Mouse (Mus musculus): ENCODE measurements around the gene Pdcd4. TPM values are rescaled to one million over a fixed set of nuclear protein-coding genes. Genes with fewer than 3 reads are reported as not detected.

Pdcd4 gene
- polyA plus RNA-seq, 1 experiment from 2014 or later: 90.4 TPM

DNA sequence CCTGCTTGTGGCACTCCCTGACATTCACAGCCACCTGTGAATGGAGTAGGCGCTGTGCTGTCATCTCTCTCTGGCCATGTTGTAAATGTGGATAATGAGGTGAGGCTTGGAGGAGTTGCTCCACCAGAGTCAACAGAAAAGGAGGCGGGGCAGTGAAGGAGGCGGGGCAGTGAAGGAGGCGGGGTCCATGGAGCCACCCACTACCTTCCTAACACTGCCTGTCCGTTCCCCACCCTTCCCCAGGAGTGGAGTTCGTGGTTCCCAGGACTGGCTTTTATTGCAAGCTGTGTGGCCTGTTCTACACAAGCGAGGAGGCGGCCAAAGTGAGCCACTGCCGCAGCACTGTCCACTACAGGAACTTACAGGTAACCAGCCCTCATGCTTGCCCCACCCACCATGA, 32.9 kb upstream of the Pdcd4 start:
- no peak overlapping the region for H3K4me2 ChIP-seq (replicated peaks)
- H3K4me1 ChIP-seq: peaks cover 48% of the 10 kb centered on the region
- H3K4me3 ChIP-seq: no peak overlapping the region
- H3K36me3 ChIP-seq: no peaks in the 10 kb centered on the region
- no peak overlapping the region for H3K27ac ChIP-seq (replicated peaks)
- no peak for ATAC-seq (replicated peaks)
- H3K9ac ChIP-seq (replicated peaks): no peak overlapping the region
- 35% methylated on average over 9 of the region's 9 CpGs for WGBS
- no peaks in the 10 kb centered on the region for H3K27me3 ChIP-seq
- H3K9me3 ChIP-seq: no peaks in the 10 kb centered on the region

DNA sequence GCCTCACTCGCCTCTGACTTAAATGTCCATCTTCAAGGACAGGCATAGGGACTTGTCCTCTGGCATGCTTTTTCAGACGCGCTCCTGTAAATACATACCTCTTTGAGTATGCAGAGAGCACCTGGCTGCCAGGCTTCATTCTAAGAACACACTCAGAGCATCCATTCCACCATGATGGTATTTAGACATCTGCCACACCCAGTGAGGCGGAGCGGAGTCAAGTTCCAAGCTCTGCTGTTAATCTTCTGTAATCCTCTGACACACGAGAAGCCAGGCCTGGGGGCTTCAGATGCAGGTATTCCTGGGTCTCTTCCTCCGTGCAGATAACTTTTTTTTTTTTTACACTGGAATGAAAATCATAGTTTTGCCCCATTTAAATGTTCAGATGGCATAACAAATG, 32.4 kb upstream of the Pdcd4 start:
- no peak for ATAC-seq (replicated peaks)
- no peaks in the 10 kb centered on the region for H3K27me3 ChIP-seq
- H3K9me3 ChIP-seq: no peaks in the 10 kb centered on the region
- H3K9ac ChIP-seq (replicated peaks): no peak overlapping the region
- H3K36me3 ChIP-seq: no peaks in the 10 kb centered on the region
- H3K4me2 ChIP-seq (replicated peaks): no peak overlapping the region
- 57% methylated on average over 7 of the region's 7 CpGs for WGBS
- no peak overlapping the region for H3K27ac ChIP-seq (replicated peaks)
- no peak overlapping the region for H3K4me3 ChIP-seq
- H3K4me1 ChIP-seq: peaks cover 44% of the 10 kb centered on the region

GRCm38 (mm10) chr19:53861346-53861745, 30.7 kb upstream of the Pdcd4 start:
- H3K36me3 ChIP-seq: no peaks in the 10 kb centered on the region
- no peak for ATAC-seq (replicated peaks)
- no peak overlapping the region for H3K9ac ChIP-seq (replicated peaks)
- H3K4me3 ChIP-seq: no peak overlapping the region
- H3K4me1 ChIP-seq: peaks cover 26% of the 10 kb centered on the region
- no peaks in the 10 kb centered on the region for H3K9me3 ChIP-seq
- H3K27ac ChIP-seq (replicated peaks): no peak overlapping the region
- H3K4me2 ChIP-seq (replicated peaks): no peak overlapping the region
- H3K27me3 ChIP-seq: no peaks in the 10 kb centered on the region
- WGBS: 83% methylated on average over 7 of the region's 7 CpGs

DNA sequence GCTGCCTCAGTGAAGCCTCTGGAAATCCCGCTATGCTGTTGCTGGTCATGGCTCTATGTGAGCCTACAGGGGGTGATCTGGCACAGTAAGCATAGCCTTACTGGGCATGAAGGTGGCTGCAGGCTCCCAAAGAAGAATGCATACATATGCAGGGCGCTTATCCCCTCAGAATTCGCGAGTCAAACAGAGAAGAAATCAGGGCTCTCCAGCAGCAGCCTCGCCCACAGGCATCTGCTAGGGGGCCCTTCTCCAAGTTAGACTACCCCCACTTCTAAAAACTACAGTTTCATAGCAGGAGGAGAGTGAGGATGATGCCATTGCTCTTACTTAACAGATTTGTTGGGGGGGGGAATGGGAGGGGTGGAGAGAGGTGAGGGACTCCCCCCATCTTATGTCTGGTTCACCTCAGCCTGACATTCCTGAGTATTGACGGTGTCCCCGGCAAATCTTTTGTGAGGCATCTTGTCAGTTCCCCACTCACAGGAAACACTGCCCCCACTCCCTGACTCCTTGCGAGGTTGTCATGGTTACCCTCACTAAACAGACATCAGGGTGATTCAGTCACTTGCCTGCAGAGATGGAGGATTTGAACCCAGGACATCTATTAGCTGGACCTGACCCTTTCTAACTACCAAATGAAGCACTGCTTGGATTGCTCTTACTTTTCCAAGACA, 29.3 kb upstream of the Pdcd4 start:
- ATAC-seq (replicated peaks): no peak
- WGBS: 67% methylated on average over 8 of the region's 8 CpGs

DNA sequence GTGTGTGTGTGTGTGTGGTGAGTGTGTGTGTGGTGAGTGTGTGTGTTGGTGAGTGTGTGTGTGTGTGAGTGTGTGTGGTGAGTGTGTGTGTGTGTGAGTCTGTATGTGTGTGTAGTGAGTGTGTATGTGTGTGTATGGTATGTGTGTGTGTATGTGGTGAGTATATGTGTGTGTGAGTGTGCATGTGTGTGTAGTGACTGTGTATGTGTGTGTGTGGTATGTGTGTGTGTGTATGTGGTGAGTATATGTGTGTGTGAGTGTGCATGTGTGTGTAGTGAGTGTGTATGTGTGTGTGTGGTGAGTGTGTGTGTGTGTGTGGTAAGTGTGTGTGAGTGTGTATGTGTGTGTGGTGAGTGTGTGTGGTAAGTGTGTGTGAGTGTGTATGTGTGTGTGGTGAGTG, 24.8 kb upstream of the Pdcd4 start:
- no peak overlapping the region for H3K4me3 ChIP-seq
- H3K9me3 ChIP-seq: no peaks in the 10 kb centered on the region
- no peak overlapping the region for H3K4me2 ChIP-seq (replicated peaks)
- H3K27me3 ChIP-seq: no peaks in the 10 kb centered on the region
- no peak overlapping the region for H3K27ac ChIP-seq (replicated peaks)
- no peak overlapping the region for H3K9ac ChIP-seq (replicated peaks)
- no peaks in the 10 kb centered on the region for H3K4me1 ChIP-seq
- H3K36me3 ChIP-seq: no peaks in the 10 kb centered on the region
- no peak for ATAC-seq (replicated peaks)

More for the DNA sequence above, 29.3 kb upstream of the Pdcd4 start:
- Histone ChIP-seq H3K4me2 (replicated peaks) (no peak overlapping the region), H3K4me3 (no peak overlapping the region), H3K9me3 (no peaks in the 10 kb centered on the region), H3K27me3 (no peaks in the 10 kb centered on the region), H3K36me3 (no peaks in the 10 kb centered on the region), H3K9ac (replicated peaks) (no peak overlapping the region), H3K4me1 (peaks cover 13% of the 10 kb centered on the region; the same call in 1 of the 2 replicates), H3K27ac (replicated peaks) (no peak overlapping the region)

DNA sequence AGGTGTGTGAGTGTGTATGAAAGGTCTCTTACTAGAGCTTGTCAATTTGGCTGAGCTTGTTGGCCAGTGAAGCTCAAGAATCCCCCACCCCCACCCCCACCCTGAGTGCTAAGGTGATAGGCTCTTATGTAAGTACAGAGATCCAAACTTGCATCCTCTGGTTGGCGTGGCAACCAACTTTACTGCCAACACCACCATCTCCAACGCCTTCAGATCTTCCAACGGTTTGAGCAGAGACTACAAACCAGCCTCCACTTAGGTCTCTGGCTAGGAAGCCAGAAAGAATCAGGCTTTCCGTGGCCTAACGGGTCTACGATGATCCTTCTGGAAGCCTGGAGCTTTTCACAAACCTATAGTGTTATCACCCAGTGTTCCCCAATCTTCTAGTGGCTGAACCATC, 23.9 kb upstream of the Pdcd4 start:
- Histone ChIP-seq H3K36me3 (no peaks in the 10 kb centered on the region), H3K4me3 (no peak overlapping the region), H3K27me3 (no peaks in the 10 kb centered on the region), H3K4me2 (replicated peaks) (no peak overlapping the region), H3K27ac (replicated peaks) (no peak overlapping the region), H3K4me1 (no peaks in the 10 kb centered on the region), H3K9me3 (no peaks in the 10 kb centered on the region), H3K9ac (replicated peaks) (no peak overlapping the region)
- WGBS: 85% methylated on average over 6 of the region's 6 CpGs
- no peak for ATAC-seq (replicated peaks)

GRCm38 (mm10) chr19:53868796-53869195, 23.2 kb upstream of the Pdcd4 start:
- H3K4me1 ChIP-seq: no peaks in the 10 kb centered on the region
- H3K27ac ChIP-seq (replicated peaks): no peak overlapping the region
- no peak overlapping the region for H3K4me3 ChIP-seq
- no peak for ATAC-seq (replicated peaks)
- no peak overlapping the region for H3K4me2 ChIP-seq (replicated peaks)
- H3K36me3 ChIP-seq: no peaks in the 10 kb centered on the region
- H3K9ac ChIP-seq (replicated peaks): no peak overlapping the region
- H3K9me3 ChIP-seq: no peaks in the 10 kb centered on the region
- H3K27me3 ChIP-seq: no peaks in the 10 kb centered on the region
- WGBS: 97% methylated on average over 1 of the region's 1 CpGs

- no peak for ATAC-seq (replicated peaks)
- no peak overlapping the region for H3K9ac ChIP-seq (replicated peaks)
- H3K4me3 ChIP-seq: no peak overlapping the region
- H3K27me3 ChIP-seq: no peaks in the 10 kb centered on the region
- H3K27ac ChIP-seq (replicated peaks): no peak overlapping the region
- H3K9me3 ChIP-seq: no peaks in the 10 kb centered on the region
- no peaks in the 10 kb centered on the region for H3K4me1 ChIP-seq
- no peaks in the 10 kb centered on the region for H3K36me3 ChIP-seq
- no peak overlapping the region for H3K4me2 ChIP-seq (replicated peaks)
- 83% methylated on average over 4 of the region's 4 CpGs for WGBS
These were observed 22.3 kb upstream of the Pdcd4 start for GRCm38 (mm10) chr19:53869427-53870385.

GRCm38 (mm10) chr19:53870568-53870967, 21.5 kb upstream of the Pdcd4 start:
- no peaks in the 10 kb centered on the region for H3K27me3 ChIP-seq
- H3K9me3 ChIP-seq: no peaks in the 10 kb centered on the region
- no peak overlapping the region for H3K9ac ChIP-seq (replicated peaks)
- no peak overlapping the region for H3K4me3 ChIP-seq
- no peaks in the 10 kb centered on the region for H3K36me3 ChIP-seq
- no peak overlapping the region for H3K4me2 ChIP-seq (replicated peaks)
- no peak overlapping the region for H3K27ac ChIP-seq (replicated peaks)
- ATAC-seq (replicated peaks): no peak
- H3K4me1 ChIP-seq: no peaks in the 10 kb centered on the region
- WGBS: 62% methylated on average over 2 of the region's 2 CpGs

GRCm38 (mm10) chr19:53871502-53871901, 20.5 kb upstream of the Pdcd4 start:
- 88% methylated on average over 6 of the region's 6 CpGs for WGBS
- no peaks in the 10 kb centered on the region for H3K9me3 ChIP-seq
- ATAC-seq (replicated peaks): no peak

DNA sequence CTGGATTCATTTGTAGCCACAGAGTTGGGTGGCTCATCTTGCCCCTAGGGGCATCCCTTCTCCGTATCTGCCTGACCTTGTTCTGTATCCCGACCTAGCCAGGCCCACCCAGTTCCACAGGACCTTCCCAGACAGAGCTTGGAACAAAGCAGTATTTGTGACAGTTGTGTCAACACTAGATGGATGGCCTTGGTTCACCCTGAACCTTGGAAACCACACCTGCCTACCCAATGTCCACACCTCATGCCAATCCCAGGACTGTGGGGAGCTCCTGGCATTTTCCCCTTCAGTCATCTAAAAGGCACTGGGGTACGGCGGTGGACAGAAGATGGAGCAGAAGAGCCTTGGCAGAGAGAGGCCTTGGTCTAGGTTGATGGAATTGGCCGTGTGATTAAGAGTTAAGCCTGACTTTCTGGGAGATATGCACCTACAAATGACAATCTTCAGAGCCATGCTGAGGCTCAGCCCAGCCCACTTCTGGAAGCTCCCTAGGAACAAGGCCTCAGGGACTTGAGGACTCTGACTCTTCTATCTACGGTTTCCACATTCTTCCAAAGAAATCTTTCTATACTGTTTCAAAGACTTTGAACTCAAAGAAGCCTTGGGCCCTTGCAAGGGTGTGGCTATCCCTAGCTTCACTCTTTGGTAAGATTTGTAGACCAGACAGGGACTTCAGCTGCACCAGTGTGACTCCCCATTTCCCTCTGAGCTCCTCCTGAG, 18.9 kb upstream of the Pdcd4 start:
- no peak overlapping the region for H3K27ac ChIP-seq (replicated peaks)
- ATAC-seq (replicated peaks): no peak
- H3K27me3 ChIP-seq: no peaks in the 10 kb centered on the region
- no peak overlapping the region for H3K4me3 ChIP-seq
- no peaks in the 10 kb centered on the region for H3K9me3 ChIP-seq
- no peak overlapping the region for H3K9ac ChIP-seq (replicated peaks)
- no peaks in the 10 kb centered on the region for H3K4me1 ChIP-seq
- no peak overlapping the region for H3K4me2 ChIP-seq (replicated peaks)
- WGBS: 88% methylated on average over 6 of the region's 6 CpGs
- H3K36me3 ChIP-seq: no peaks in the 10 kb centered on the region

More at GRCm38 (mm10) chr19:53871502-53871901, 20.5 kb upstream of the Pdcd4 start:
- Histone ChIP-seq H3K27ac (replicated peaks) (no peak overlapping the region), H3K4me1 (no peaks in the 10 kb centered on the region), H3K4me3 (no peak overlapping the region), H3K27me3 (no peaks in the 10 kb centered on the region), H3K9ac (replicated peaks) (no peak overlapping the region), H3K36me3 (no peaks in the 10 kb centered on the region), H3K4me2 (replicated peaks) (no peak overlapping the region)

GRCm38 (mm10) chr19:53875246-53875645, 16.8 kb upstream of the Pdcd4 start:
- 68% methylated on average over 6 of the region's 6 CpGs for WGBS
- no peak overlapping the region for H3K4me3 ChIP-seq
- H3K36me3 ChIP-seq: no peaks in the 10 kb centered on the region
- no peak overlapping the region for H3K27ac ChIP-seq (replicated peaks)
- H3K9me3 ChIP-seq: no peaks in the 10 kb centered on the region
- H3K4me2 ChIP-seq (replicated peaks): no peak overlapping the region
- no peak for ATAC-seq (replicated peaks)
- no peaks in the 10 kb centered on the region for H3K27me3 ChIP-seq
- H3K9ac ChIP-seq (replicated peaks): no peak overlapping the region
- no peaks in the 10 kb centered on the region for H3K4me1 ChIP-seq
